Mouse (Mus musculus) cerebellum, adult 18-20 months (tissue): ENCODE measurements around the gene Cggbp1.
A peak's percentile ranks its signal among the peaks of the same experiment; 100 is the strongest.

Source experiments
- DNase-seq, 2 experiments: peaks; one replicate each; pipeline ENCODE4 v3.0.0; 2021

Gene Cggbp1

GRCm38 (mm10) chr16:64873416-64874305 is 21.9 kb downstream of the Cggbp1 start:
- peak; percentile 34 to 59 for DNase-seq

GRCm38 (mm10) chr16:64875384-64875783 is 23.6 kb downstream of the Cggbp1 start:
- DNase-seq: no peak

- no peak for DNase-seq
Measured at GRCm38 (mm10) chr16:64875822-64876221, 24.0 kb downstream of the Cggbp1 start.

GRCm38 (mm10) chr16:64876631-64877265 is 25.0 kb downstream of the Cggbp1 start:
- DNase-seq: no peak

GRCm38 (mm10) chr16:64877314-64877713 is 25.5 kb downstream of the Cggbp1 start:
- no peak for DNase-seq

GRCm38 (mm10) chr16:64878611-64879132 is 26.9 kb downstream of the Cggbp1 start:
- DNase-seq: no peak

GRCm38 (mm10) chr16:64879735-64880134 is 27.9 kb downstream of the Cggbp1 start:
- DNase-seq: no peak

GRCm38 (mm10) chr16:64880986-64881385 is 29.2 kb downstream of the Cggbp1 start:
- no peak for DNase-seq

- DNase-seq: no peak
Measured at GRCm38 (mm10) chr16:64881442-64881841, 29.6 kb downstream of the Cggbp1 start.

- no peak for DNase-seq
Measured at GRCm38 (mm10) chr16:64883896-64884295, 32.1 kb downstream of the Cggbp1 start.

- no peak for DNase-seq
Measured at GRCm38 (mm10) chr16:64884420-64884838, 32.6 kb downstream of the Cggbp1 start.

- no peak for DNase-seq
Measured at GRCm38 (mm10) chr16:64885142-64885541, 33.3 kb downstream of the Cggbp1 start.

- no peak for DNase-seq
Measured at GRCm38 (mm10) chr16:64885547-64885946, 33.8 kb downstream of the Cggbp1 start.

GRCm38 (mm10) chr16:64889496-64889895 is 37.7 kb downstream of the Cggbp1 start:
- no peak for DNase-seq

- DNase-seq: no peak
Measured at GRCm38 (mm10) chr16:64899084-64899483, 47.3 kb downstream of the Cggbp1 start.

GRCm38 (mm10) chr16:64903328-64903727 is 51.5 kb downstream of the Cggbp1 start:
- DNase-seq: no peak

GRCm38 (mm10) chr16:64907112-64907511 is 55.3 kb downstream of the Cggbp1 start:
- DNase-seq: no peak

GRCm38 (mm10) chr16:64908747-64909146 is 57.0 kb downstream of the Cggbp1 start:
- DNase-seq: no peak
